Mouse (Mus musculus): ENCODE data around the gene Gtf3c4. TPM values are rescaled to one million over a fixed set of nuclear protein-coding genes. Genes with fewer than 3 reads are reported as not detected.

Gene Gtf3c4
- polyA plus RNA-seq, 1 experiment: 7.1 TPM

- Histone ChIP-seq H3K36me3 (ENCODE audit: control insufficient read depth, insufficient read depth, low read length) (no peaks in the 10 kb centered on the region), H3K27ac (ENCODE audit: insufficient read depth, low read depth, low read length) (no peak overlapping the region), H3K27me3 (replicated peaks; ENCODE audit: control insufficient read depth, insufficient read depth, low read length) (no peaks in the 10 kb centered on the region), H3K4me3 (ENCODE audit: insufficient read depth, low read depth, low read length) (no peak overlapping the region), H3K4me1 (ENCODE audit: control insufficient read depth, insufficient read depth, low read length) (no peaks in the 10 kb centered on the region)
- TF ChIP-seq POLR2A (IDR thresholded peaks at IDR 0.05; ENCODE audit: low read depth, low read length) (no peak), CTCF (conservative IDR thresholded peaks at IDR 0.05; ENCODE audit: insufficient read depth, insufficient read length, low read depth, low read length) (no peak)
- 50% methylated on average over 6 of the region's 6 CpGs for WGBS
- no peak for DNase-seq
These were observed 53.0 kb downstream of the Gtf3c4 start for GRCm38 (mm10) chr2:28787067-28787619.

GRCm38 (mm10) chr2:28786355-28787066 is 53.6 kb downstream of the Gtf3c4 start:
- Histone ChIP-seq H3K4me1 (ENCODE audit: control insufficient read depth, insufficient read depth, low read length) (no peaks in the 10 kb centered on the region), H3K27ac (ENCODE audit: insufficient read depth, low read depth, low read length) (no peak overlapping the region), H3K4me3 (ENCODE audit: insufficient read depth, low read depth, low read length) (no peak overlapping the region), H3K36me3 (ENCODE audit: control insufficient read depth, insufficient read depth, low read length) (no peaks in the 10 kb centered on the region), H3K27me3 (replicated peaks; ENCODE audit: control insufficient read depth, insufficient read depth, low read length) (no peaks in the 10 kb centered on the region)
- DNase-seq: no peak
- 77% methylated on average over 16 of the region's 16 CpGs for WGBS
- TF ChIP-seq CTCF (conservative IDR thresholded peaks at IDR 0.05; ENCODE audit: insufficient read depth, insufficient read length, low read depth, low read length) (no peak), POLR2A (IDR thresholded peaks at IDR 0.05; ENCODE audit: low read depth, low read length) (no peak)

- no peaks in the 10 kb centered on the region for H3K4me1 ChIP-seq (ENCODE audit: control insufficient read depth, insufficient read depth, low read length)
- H3K27me3 ChIP-seq (replicated peaks; ENCODE audit: control insufficient read depth, insufficient read depth, low read length): no peaks in the 10 kb centered on the region
- no peaks in the 10 kb centered on the region for H3K36me3 ChIP-seq (ENCODE audit: control insufficient read depth, insufficient read depth, low read length)
- no peak overlapping the region for H3K4me3 ChIP-seq (ENCODE audit: insufficient read depth, low read depth, low read length)
- TF ChIP-seq POLR2A (IDR thresholded peaks at IDR 0.05; ENCODE audit: low read depth, low read length) (no peak), CTCF (conservative IDR thresholded peaks at IDR 0.05; ENCODE audit: insufficient read depth, insufficient read length, low read depth, low read length) (no peak)
- WGBS: 89% methylated on average over 4 of the region's 4 CpGs
- no peak overlapping the region for H3K27ac ChIP-seq (ENCODE audit: insufficient read depth, low read depth, low read length)
- DNase-seq: no peak
These were observed 58.9 kb downstream of the Gtf3c4 start for GRCm38 (mm10) chr2:28781310-28781709.

GRCm38 (mm10) chr2:28780001-28780782 is 60.0 kb downstream of the Gtf3c4 start:
- 38% methylated on average over 16 of the region's 16 CpGs for WGBS
- TF ChIP-seq CTCF (conservative IDR thresholded peaks at IDR 0.05; ENCODE audit: insufficient read depth, insufficient read length, low read depth, low read length): no peak
- H3K27ac ChIP-seq (ENCODE audit: insufficient read depth, low read depth, low read length): no peak overlapping the region
- no peak for DNase-seq
- no peaks in the 10 kb centered on the region for H3K27me3 ChIP-seq (replicated peaks; ENCODE audit: control insufficient read depth, insufficient read depth, low read length)
- no peak overlapping the region for H3K4me3 ChIP-seq (ENCODE audit: insufficient read depth, low read depth, low read length)
- no peaks in the 10 kb centered on the region for H3K4me1 ChIP-seq (ENCODE audit: control insufficient read depth, insufficient read depth, low read length)
- H3K36me3 ChIP-seq (ENCODE audit: control insufficient read depth, insufficient read depth, low read length): no peaks in the 10 kb centered on the region

- H3K27ac ChIP-seq (ENCODE audit: insufficient read depth, low read depth, low read length): no peak overlapping the region
- H3K4me3 ChIP-seq (ENCODE audit: insufficient read depth, low read depth, low read length): no peak overlapping the region
- TF ChIP-seq POLR2A (IDR thresholded peaks at IDR 0.05; ENCODE audit: low read depth, low read length): no peak
- TF ChIP-seq CTCF (conservative IDR thresholded peaks at IDR 0.05; ENCODE audit: insufficient read depth, insufficient read length, low read depth, low read length): 0 out of 2 replicates have a peak, but pooled peaks have one; percentile 3
- no peak for DNase-seq
- 77% methylated on average over 2 of the region's 2 CpGs for WGBS
- H3K36me3 ChIP-seq (ENCODE audit: control insufficient read depth, insufficient read depth, low read length): no peaks in the 10 kb centered on the region
- H3K4me1 ChIP-seq (ENCODE audit: control insufficient read depth, insufficient read depth, low read length): no peaks in the 10 kb centered on the region
- no peaks in the 10 kb centered on the region for H3K27me3 ChIP-seq (replicated peaks; ENCODE audit: control insufficient read depth, insufficient read depth, low read length)
These were observed 63.4 kb downstream of the Gtf3c4 start for GRCm38 (mm10) chr2:28776728-28777127.

GRCm38 (mm10) chr2:28774073-28774472 is 66.1 kb downstream of the Gtf3c4 start:
- Histone ChIP-seq H3K4me1 (ENCODE audit: control insufficient read depth, insufficient read depth, low read length) (no peaks in the 10 kb centered on the region), H3K4me3 (ENCODE audit: insufficient read depth, low read depth, low read length) (no peak overlapping the region), H3K27me3 (replicated peaks; ENCODE audit: control insufficient read depth, insufficient read depth, low read length) (no peaks in the 10 kb centered on the region), H3K36me3 (ENCODE audit: control insufficient read depth, insufficient read depth, low read length) (no peaks in the 10 kb centered on the region), H3K27ac (ENCODE audit: insufficient read depth, low read depth, low read length) (no peak overlapping the region)
- no peak for TF ChIP-seq POLR2A (IDR thresholded peaks at IDR 0.05; ENCODE audit: low read depth, low read length)
- TF ChIP-seq CTCF (conservative IDR thresholded peaks at IDR 0.05; ENCODE audit: insufficient read depth, insufficient read length, low read depth, low read length): no peak
- no peak for DNase-seq
- 64% methylated on average over 8 of the region's 8 CpGs for WGBS

Other genes with a start within 250 kb of the Gtf3c4 start
- 0.06 and 0.30 TPM in 2 replicates for gene Gfi1b, start 218.4 kb downstream of the Gtf3c4 start, polyA plus RNA-seq (2012; rRNA removed)
- 17.5 and 21.4 TPM in 2 replicates for gene Tsc1, start 199.1 kb downstream of the Gtf3c4 start, polyA plus RNA-seq (2012; rRNA removed)
- 1.4 and 1.5 TPM in 2 replicates for gene Spaca9, start 140.6 kb downstream of the Gtf3c4 start, polyA plus RNA-seq (2012; rRNA removed)
- 0.34 and 0.36 TPM in 2 replicates for gene Ak8, start 140.2 kb downstream of the Gtf3c4 start, polyA plus RNA-seq (2012; rRNA removed)
- gene Ddx31, start within 50 bp of the Gtf3c4 start, polyA plus RNA-seq (2012; rRNA removed): 2.6 and 3.4 TPM in 2 replicates
- gene Barhl1, start 76.3 kb upstream of the Gtf3c4 start, polyA plus RNA-seq (2012; rRNA removed): 0.05 and 0.07 TPM in 2 replicates
- gene Cfap77, start 214.7 kb upstream of the Gtf3c4 start, polyA plus RNA-seq (2012; rRNA removed): 0.31 and 0.61 TPM in 2 replicates
- gene Ttf1, start 219.9 kb upstream of the Gtf3c4 start, polyA plus RNA-seq (2012; rRNA removed): 5.6 and 6.5 TPM in 2 replicates